Mouse (Mus musculus): ENCODE measurements around the gene Rwdd3. TPM values are rescaled to one million over a fixed set of nuclear protein-coding genes. Genes with fewer than 3 reads are reported as not detected.

The Rwdd3 gene
- total and polyA plus RNA-seq, 2 experiments from 2014 or later = 16.4 to 19.6 TPM

DNA sequence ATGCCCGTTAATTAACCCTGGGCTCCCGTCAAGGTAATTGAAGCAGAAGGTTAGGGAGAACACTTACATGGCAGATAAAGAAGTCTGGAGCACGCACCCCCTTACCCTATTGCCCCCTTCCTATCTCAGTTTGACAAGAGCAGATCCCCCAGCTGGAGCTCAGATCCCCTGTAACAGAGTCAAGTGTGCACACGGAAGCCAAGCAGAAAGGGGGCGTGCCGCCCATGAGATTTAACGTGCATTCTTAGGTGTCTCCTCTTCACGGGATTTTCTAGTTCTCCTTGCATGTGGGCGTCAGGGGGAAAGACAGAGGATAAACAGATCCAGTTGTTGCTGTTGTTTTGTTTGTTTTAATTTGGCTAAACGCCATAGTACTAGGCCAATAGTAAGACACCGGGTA is 37.6 kb downstream of the Rwdd3 start:
- H3K27me3 ChIP-seq (ENCODE audit: insufficient read depth, low read length) = no peaks in the 10 kb centered on the region
- no peak overlapping the region; the same call in 1 of the 2 replicates for H3K4me2 ChIP-seq (ENCODE audit: low read depth)
- no peak for TF ChIP-seq CTCF (IDR thresholded peaks at IDR 0.05; ENCODE audit: low read depth)
- H3K4me3 ChIP-seq (ENCODE audit: low read depth, low read length) = no peak overlapping the region
- ATAC-seq (no peak), DNase-seq (peak; percentile 30)
- 0 out of 2 replicates have a peak overlapping the region, but pooled peaks have one; percentile 0 for H3K27ac ChIP-seq (ENCODE audit: low read depth, low read length)
- no peaks in the 10 kb centered on the region for H3K36me3 ChIP-seq (ENCODE audit: insufficient read depth)
- WGBS = 45% methylated on average over 11 of the region's 11 CpGs
- no peaks in the 10 kb centered on the region for H3K9me3 ChIP-seq (ENCODE audit: low read length)
- no peak overlapping the region for H3K9ac ChIP-seq
- H3K4me1 ChIP-seq (ENCODE audit: insufficient read depth) = no peaks in the 10 kb centered on the region

DNA sequence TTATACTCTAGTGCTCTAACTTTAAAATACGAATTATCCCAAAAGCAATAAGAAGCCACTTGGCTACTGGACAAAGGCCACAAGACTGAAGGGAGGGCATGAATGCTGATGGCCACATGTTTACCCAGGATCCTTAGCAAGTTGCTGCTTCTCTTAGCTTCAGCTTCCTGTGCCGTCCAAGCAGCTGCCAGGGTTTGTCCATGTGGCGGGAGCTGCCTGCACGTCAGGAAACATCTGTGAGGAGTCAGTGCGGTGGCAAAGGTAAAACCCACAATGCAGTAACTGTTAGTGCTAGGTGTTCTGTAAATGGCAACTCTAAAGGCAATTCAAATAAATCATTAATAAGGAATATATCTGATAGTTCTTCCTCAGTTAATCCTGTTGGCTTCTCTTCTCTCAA is 38.5 kb downstream of the Rwdd3 start:
- Histone ChIP-seq H3K9ac (no peak overlapping the region), H3K4me1 (ENCODE audit: insufficient read depth) (no peaks in the 10 kb centered on the region), H3K4me2 (ENCODE audit: low read depth) (no peak overlapping the region), H3K27me3 (ENCODE audit: insufficient read depth, low read length) (no peaks in the 10 kb centered on the region), H3K27ac (ENCODE audit: low read depth, low read length) (no peak overlapping the region), H3K9me3 (ENCODE audit: low read length) (no peaks in the 10 kb centered on the region), H3K36me3 (ENCODE audit: insufficient read depth) (no peaks in the 10 kb centered on the region), H3K4me3 (ENCODE audit: low read depth, low read length) (no peak overlapping the region)
- no peak for DNase-seq
- TF ChIP-seq CTCF (IDR thresholded peaks at IDR 0.05; ENCODE audit: low read depth) = no peak
- ATAC-seq = no peak
- 86% methylated on average over 5 of the region's 5 CpGs for WGBS

- no peak for TF ChIP-seq CTCF (IDR thresholded peaks at IDR 0.05; ENCODE audit: low read depth)
- ATAC-seq (no peak), DNase-seq (no peak)
- no peak overlapping the region for H3K4me2 ChIP-seq (ENCODE audit: low read depth)
- no peaks in the 10 kb centered on the region for H3K4me1 ChIP-seq (ENCODE audit: insufficient read depth)
- no peaks in the 10 kb centered on the region for H3K9me3 ChIP-seq (ENCODE audit: low read length)
- no peak overlapping the region for H3K4me3 ChIP-seq (ENCODE audit: low read depth, low read length)
- H3K27ac ChIP-seq (ENCODE audit: low read depth, low read length) = no peak overlapping the region
- no peaks in the 10 kb centered on the region for H3K36me3 ChIP-seq (ENCODE audit: insufficient read depth)
- no peaks in the 10 kb centered on the region for H3K27me3 ChIP-seq (ENCODE audit: insufficient read depth, low read length)
- 99% methylated on average over 2 of the region's 2 CpGs for WGBS
- no peak overlapping the region for H3K9ac ChIP-seq
Measured at GRCm38 (mm10) chr3:121127171-121127570, 44.3 kb downstream of the Rwdd3 start.

GRCm38 (mm10) chr3:121126476-121126875 is 45.0 kb downstream of the Rwdd3 start:
- ATAC-seq = no peak
- Histone ChIP-seq H3K4me1 (ENCODE audit: insufficient read depth) (no peaks in the 10 kb centered on the region), H3K9ac (no peak overlapping the region), H3K27me3 (ENCODE audit: insufficient read depth, low read length) (no peaks in the 10 kb centered on the region), H3K36me3 (ENCODE audit: insufficient read depth) (no peaks in the 10 kb centered on the region), H3K27ac (ENCODE audit: low read depth, low read length) (no peak overlapping the region), H3K4me2 (ENCODE audit: low read depth) (no peak overlapping the region), H3K9me3 (ENCODE audit: low read length) (no peaks in the 10 kb centered on the region), H3K4me3 (ENCODE audit: low read depth, low read length) (no peak overlapping the region)
- 56% methylated on average over 5 of the region's 5 CpGs for WGBS
- no peak for TF ChIP-seq CTCF (IDR thresholded peaks at IDR 0.05; ENCODE audit: low read depth)
- DNase-seq = no peak

GRCm38 (mm10) chr3:121121072-121121471 is 50.4 kb downstream of the Rwdd3 start:
- Histone ChIP-seq H3K27ac (ENCODE audit: low read depth, low read length) (no peak overlapping the region), H3K27me3 (ENCODE audit: insufficient read depth, low read length) (no peaks in the 10 kb centered on the region), H3K4me1 (ENCODE audit: insufficient read depth) (no peaks in the 10 kb centered on the region), H3K4me3 (ENCODE audit: low read depth, low read length) (no peak overlapping the region), H3K9ac (no peak overlapping the region), H3K9me3 (ENCODE audit: low read length) (no peaks in the 10 kb centered on the region), H3K36me3 (ENCODE audit: insufficient read depth) (no peaks in the 10 kb centered on the region), H3K4me2 (ENCODE audit: low read depth) (no peak overlapping the region)
- DNase-seq (no peak), ATAC-seq (no peak)
- 46% methylated on average over 5 of the region's 5 CpGs for WGBS
- no peak for TF ChIP-seq CTCF (IDR thresholded peaks at IDR 0.05; ENCODE audit: low read depth)

DNA sequence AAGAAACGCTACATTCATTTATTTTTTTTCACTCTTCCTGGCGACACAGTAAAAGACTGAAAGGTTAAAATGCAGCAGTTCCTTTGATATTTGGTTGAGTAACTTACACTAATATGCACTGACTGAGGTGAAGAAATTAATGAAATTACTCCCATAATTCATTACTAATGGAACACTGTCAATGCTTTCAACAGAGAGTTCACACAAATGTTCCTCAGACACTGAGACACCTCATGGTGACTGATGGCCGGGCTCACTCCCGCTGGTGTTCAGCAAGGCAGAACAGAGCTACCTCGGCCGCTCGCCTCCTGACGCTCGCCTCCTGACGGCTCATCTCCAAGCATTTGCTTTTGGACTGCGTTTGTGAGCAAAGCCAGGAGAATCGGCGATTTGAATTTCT is 54.9 kb downstream of the Rwdd3 start:
- Histone ChIP-seq H3K4me1 (ENCODE audit: insufficient read depth) (no peaks in the 10 kb centered on the region), H3K4me3 (ENCODE audit: low read depth, low read length) (no peak overlapping the region), H3K36me3 (ENCODE audit: insufficient read depth) (no peaks in the 10 kb centered on the region), H3K27me3 (ENCODE audit: insufficient read depth, low read length) (no peaks in the 10 kb centered on the region), H3K9ac (no peak overlapping the region), H3K9me3 (ENCODE audit: low read length) (no peaks in the 10 kb centered on the region), H3K27ac (ENCODE audit: low read depth, low read length) (peak overlapping the region; percentile 30; the same call in 1 of the 2 replicates), H3K4me2 (ENCODE audit: low read depth) (0 out of 2 replicates have a peak overlapping the region, but pooled peaks have one; percentile 11)
- no peak for ATAC-seq
- no peak for TF ChIP-seq CTCF (IDR thresholded peaks at IDR 0.05; ENCODE audit: low read depth)
- DNase-seq = peak; percentile 11
- WGBS = 62% methylated on average over 13 of the region's 13 CpGs

GRCm38 (mm10) chr3:121116067-121116466 is 55.4 kb downstream of the Rwdd3 start:
- no peaks in the 10 kb centered on the region for H3K9me3 ChIP-seq (ENCODE audit: low read length)
- DNase-seq = peak; percentile 28
- TF ChIP-seq CTCF (IDR thresholded peaks at IDR 0.05; ENCODE audit: low read depth) = no peak
- H3K27ac ChIP-seq (ENCODE audit: low read depth, low read length) = no peak overlapping the region
- WGBS = 28% methylated on average over 5 of the region's 5 CpGs
- H3K4me2 ChIP-seq (ENCODE audit: low read depth) = no peak overlapping the region
- no peaks in the 10 kb centered on the region for H3K27me3 ChIP-seq (ENCODE audit: insufficient read depth, low read length)
- ATAC-seq = 0 out of 2 replicates have a peak, but pooled peaks have one; percentile 5
- no peak overlapping the region for H3K9ac ChIP-seq
- H3K4me3 ChIP-seq (ENCODE audit: low read depth, low read length) = no peak overlapping the region
- H3K4me1 ChIP-seq (ENCODE audit: insufficient read depth) = no peaks in the 10 kb centered on the region
- no peaks in the 10 kb centered on the region for H3K36me3 ChIP-seq (ENCODE audit: insufficient read depth)
